Mouse (Mus musculus): ENCODE results near the gene Obp1a. TPM values are rescaled to one million over a fixed set of nuclear protein-coding genes. Genes with fewer than 3 reads are reported as not detected.

The Obp1a gene
- polyA plus RNA-seq (2015; fragmentation: Nextera tagmentation; extraction: Ambion mirVana): not detected in 2 replicates

DNA sequence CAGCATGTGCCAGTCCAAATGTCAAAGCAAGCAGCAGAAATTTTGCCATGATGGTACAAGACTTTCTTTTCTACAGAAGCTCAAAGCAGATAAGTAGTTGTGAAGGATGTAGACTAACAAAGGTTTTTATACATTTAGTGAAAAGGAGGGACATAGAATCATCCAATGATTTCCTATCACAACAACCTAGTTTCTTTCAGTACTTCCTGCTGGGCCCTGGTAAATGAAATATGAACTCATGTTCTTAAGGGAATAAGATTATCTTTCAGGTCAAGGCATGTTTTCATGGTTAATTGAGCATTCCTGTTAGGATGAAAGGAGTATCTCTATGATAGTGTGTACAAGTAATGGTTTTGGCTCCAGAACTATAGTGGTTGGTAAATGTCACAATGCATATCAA, at the start of gene Obp1a:
Gene Obp1a, minus strand, starts transcription at position 101 of the 400 bp plus-strand sequence.
- Histone ChIP-seq H3K4me3 (no peak within 1 kb of the TSS), H3K9ac (no peak within 1 kb of the TSS), H3K4me1 (replicated peaks) (no peaks in the 10 kb centered on the region), H3K36me3 (no peaks in the 10 kb centered on the region), H3K27ac (no peak within 1 kb of the TSS), H3K9me3 (no peaks in the 10 kb centered on the region), H3K27me3 (no peaks in the 10 kb centered on the region), H3K4me2 (no peak within 1 kb of the TSS)
- ATAC-seq (ENCODE audit: low FRiP score): no peak

GRCm38 (mm10) chrX:78125167-78125566, 34.0 kb upstream of the Obp1a start, which contains the start of gene Gm5938:
Gm5938 (plus strand) TSS chrX:78125467.
- H3K4me3 ChIP-seq: no peak within 1 kb of the TSS
- no peak within 1 kb of the TSS for H3K27ac ChIP-seq
- H3K36me3 ChIP-seq: no peaks in the 10 kb centered on the region
- H3K9me3 ChIP-seq: no peaks in the 10 kb centered on the region
- H3K4me2 ChIP-seq: no peak within 1 kb of the TSS
- ATAC-seq (ENCODE audit: low FRiP score): no peak
- H3K4me1 ChIP-seq (replicated peaks): no peaks in the 10 kb centered on the region
- WGBS: 68% methylated on average over 1 of the region's 1 CpGs
- H3K27me3 ChIP-seq: no peaks in the 10 kb centered on the region
- H3K9ac ChIP-seq: no peak within 1 kb of the TSS

Other genes with a start within 250 kb of the Obp1a start
- gene Pbsn, start 237.8 kb downstream of the Obp1a start, polyA plus RNA-seq (2015; fragmentation: Nextera tagmentation; extraction: Ambion mirVana): not detected in 2 replicates
- not detected in 2 replicates for gene Gm14744, start 226.6 kb downstream of the Obp1a start, polyA plus RNA-seq (2015; fragmentation: Nextera tagmentation; extraction: Ambion mirVana)
- gene 5430402E10Rik, start 166.3 kb downstream of the Obp1a start, polyA plus RNA-seq (2015; fragmentation: Nextera tagmentation; extraction: Ambion mirVana): not detected in 2 replicates
- gene Gm5938, start 34.1 kb upstream of the Obp1a start, polyA plus RNA-seq (2015; fragmentation: Nextera tagmentation; extraction: Ambion mirVana): not detected in 2 replicates
- gene Obp1b, start 95.4 kb upstream of the Obp1a start, polyA plus RNA-seq (2015; fragmentation: Nextera tagmentation; extraction: Ambion mirVana): not detected in 2 replicates
- gene Gm14743, start 154.5 kb upstream of the Obp1a start, polyA plus RNA-seq (2015; fragmentation: Nextera tagmentation; extraction: Ambion mirVana): not detected in 2 replicates

Data from hindbrain, embryonic 13.5 days (tissue).